Mouse (Mus musculus) mature B cell (primary cell): ENCODE data around the gene Fam205a2.
"Not testable (repeated sequence)": the region's sequence is repeated elsewhere in the genome, so short reads cannot be mapped to it uniquely, and the experiment has no call there.

ENCODE experiments used
- in situ Hi-C: fragments of 300-500 bp; cut with MboI; formaldehyde crosslinking; loops from 2 replicates; pipeline ENCODE4 v1.14.3; 2019

Fam205a2 gene

GRCm38 (mm10) chr4:42528075-42528474 is at the start of gene Fam205a2:
Fam205a2 (minus strand) TSS chr4:42528175.
- in situ Hi-C loops = not testable (repeated sequence)
